Mouse (Mus musculus): Measurements from ENCODE around the gene Fnbp1. TPM values are rescaled to one million over a fixed set of nuclear protein-coding genes. Genes with fewer than 3 reads are reported as not detected.

Gene Fnbp1
- 28.0 and 28.3 TPM in 2 replicates for polyA plus RNA-seq (2012; rRNA removed)

DNA sequence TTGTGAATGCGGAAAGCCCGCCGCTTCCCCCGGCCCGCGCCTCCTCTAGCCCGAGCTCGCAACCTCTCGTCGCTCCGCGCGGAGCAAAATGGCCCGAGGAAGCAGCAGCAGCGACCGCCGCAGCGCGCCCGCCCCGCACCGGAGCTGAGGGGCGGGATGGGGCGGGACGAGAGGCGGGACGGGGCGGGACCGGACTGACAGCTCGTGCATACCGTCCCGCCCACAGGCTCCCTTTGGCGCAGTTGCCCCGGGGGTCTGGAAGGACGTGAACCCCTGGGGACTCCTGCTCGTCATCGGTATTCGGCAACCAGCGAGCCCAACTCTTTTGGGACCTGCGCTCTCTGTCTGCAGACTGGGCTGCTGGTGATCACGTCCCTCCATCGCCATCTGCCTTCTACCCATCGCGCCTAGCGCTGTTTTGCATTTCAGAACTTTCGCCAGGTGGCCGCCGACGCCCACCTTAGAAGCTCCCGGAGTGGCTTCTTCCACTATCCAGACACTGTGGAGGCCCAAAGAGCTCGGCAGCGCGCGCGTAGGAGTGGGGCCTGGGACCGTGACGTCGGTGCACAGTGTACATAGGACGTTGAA lies at the start of gene Fnbp1:
Fnbp1 (minus strand) TSS at position 142 of the 588 bp plus-strand sequence.

DNA sequence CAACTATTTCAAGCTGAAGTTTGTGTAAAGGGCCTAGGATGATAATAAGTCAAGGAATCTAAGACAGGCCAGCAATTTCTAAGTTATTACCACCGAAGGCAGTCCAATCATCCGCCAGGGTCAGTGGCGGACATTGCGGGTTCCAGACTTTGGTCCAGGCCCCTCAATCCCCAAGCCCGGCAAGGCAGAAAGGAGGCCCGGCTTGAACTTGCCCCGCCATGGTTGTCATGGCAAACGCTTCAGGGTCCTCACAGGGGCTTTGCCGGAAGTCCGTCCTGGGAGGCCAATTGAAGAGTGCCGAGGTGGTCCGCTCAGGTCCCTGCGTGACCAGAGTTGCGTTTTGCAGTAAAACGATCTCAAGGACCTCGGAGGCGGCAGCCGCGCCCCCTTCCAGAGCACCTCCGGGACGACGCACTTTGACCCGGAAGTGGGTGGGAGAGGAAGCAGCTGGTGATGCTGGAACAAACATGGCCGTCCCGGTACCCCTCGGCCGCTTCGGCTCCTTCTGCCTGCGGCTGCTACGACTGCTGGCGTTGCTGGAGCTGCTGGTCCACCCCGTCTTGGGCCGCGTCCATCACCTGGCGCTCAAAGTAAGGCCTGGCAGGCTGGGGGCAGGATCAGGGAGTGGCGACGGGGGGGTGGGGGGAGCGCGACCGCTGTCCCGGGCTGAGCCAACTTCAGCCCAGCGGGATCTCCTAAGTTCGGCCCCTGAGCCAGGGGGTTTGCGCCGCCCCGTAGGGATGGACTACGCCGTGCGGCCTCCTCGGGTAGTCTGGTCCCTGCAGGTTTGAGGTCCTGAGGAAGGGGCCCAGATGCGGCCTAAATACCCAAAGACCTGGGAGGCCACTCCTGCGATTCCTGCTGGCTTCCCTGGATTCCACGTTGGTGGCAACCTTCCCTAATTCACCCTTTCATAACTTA lies 10.3 kb upstream of the Fnbp1 start, which contains the start of gene Gpr107:
Gpr107 (plus strand) TSS at position 425 of the 921 bp plus-strand sequence.

DNA sequence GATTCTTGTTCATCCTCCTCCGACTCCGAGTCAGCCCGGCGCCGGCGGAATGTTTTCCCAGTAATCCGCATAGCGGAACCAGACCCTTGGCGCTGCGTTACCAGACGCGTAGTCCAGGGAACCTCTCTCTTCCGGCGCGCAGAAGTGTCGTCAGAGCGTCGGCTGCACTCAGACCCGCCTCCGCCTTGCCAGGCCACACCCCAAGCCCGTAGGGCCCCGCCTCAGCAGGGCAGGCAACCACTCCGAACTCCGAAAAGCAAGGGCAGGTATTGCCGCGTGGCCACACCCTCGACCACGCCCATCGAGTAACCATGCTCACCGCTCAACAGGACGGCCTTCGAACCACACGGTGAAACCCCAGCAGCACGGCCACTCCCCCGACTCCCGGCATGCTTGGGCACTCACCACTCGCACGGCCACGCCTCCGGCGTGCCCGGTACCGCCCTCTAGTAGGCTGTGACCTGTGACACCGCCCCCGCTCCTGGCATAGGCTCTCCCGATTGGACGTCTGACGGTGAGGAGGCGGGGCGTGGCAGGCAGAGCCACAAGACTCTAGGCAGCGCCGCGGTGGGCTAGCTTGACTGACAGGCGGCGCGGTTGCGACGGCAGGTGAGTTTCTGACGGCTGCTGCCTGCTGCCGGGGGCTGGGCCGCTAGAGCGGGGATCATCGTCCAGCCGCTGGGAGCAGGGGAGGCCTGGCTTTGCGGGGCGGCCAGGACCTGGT lies 159.9 kb downstream of the Fnbp1 start, which contains the start of the genes BC005624 and Usp20:
BC005624 (minus strand) TSS at position 412 of the 724 bp plus-strand sequence.
Usp20 (plus strand) TSS at position 490 of the 724 bp plus-strand sequence.

Other genes starting within 250 kb of the Fnbp1 start
- gene Ptges, start 212.1 kb downstream of the Fnbp1 start, polyA plus RNA-seq (2012; rRNA removed): 3.4 and 6.1 TPM in 2 replicates
- 36.5 and 41.0 TPM in 2 replicates for gene Tor1b, start 189.0 kb downstream of the Fnbp1 start, polyA plus RNA-seq (2012; rRNA removed)
- 54.3 and 61.0 TPM in 2 replicates for gene Tor1a, start 174.1 kb downstream of the Fnbp1 start, polyA plus RNA-seq (2012; rRNA removed)
- gene BC005624, start 159.8 kb downstream of the Fnbp1 start, polyA plus RNA-seq (2012; rRNA removed): 73.3 and 125 TPM in 2 replicates
- 16.5 and 21.8 TPM in 2 replicates for gene Usp20, start 159.7 kb downstream of the Fnbp1 start, polyA plus RNA-seq (2012; rRNA removed)
- 20.6 and 26.9 TPM in 2 replicates for gene Gpr107, start 10.3 kb upstream of the Fnbp1 start, polyA plus RNA-seq (2012; rRNA removed)
- 29.1 and 30.2 TPM in 2 replicates for gene Ncs1, start 103.8 kb upstream of the Fnbp1 start, polyA plus RNA-seq (2012; rRNA removed)
- 0.07 and 0.16 TPM in 2 replicates for gene Hmcn2, start 172.4 kb upstream of the Fnbp1 start, polyA plus RNA-seq (2012; rRNA removed)

Data from central nervous system, embryonic 11.5 days (tissue).